Mouse (Mus musculus) hindbrain, postnatal 0 days (tissue): ENCODE measurements around the gene Atp5h. TPM values are rescaled to one million over a fixed set of nuclear protein-coding genes. Genes with fewer than 3 reads are reported as not detected.

Experiments
- ATAC-seq: fragments of 200-750 bp; cut with Nextera tagmentation; 2 replicates; pipeline ENCODE4 v1.8.0; 2017; ENCODE audit warnings: mild to moderate bottlenecking, moderate TSS enrichment, moderate library complexity
- DNase-seq: peaks from one replicate; pipeline ENCODE4 v3.0.0-alpha.2; 2015; ENCODE audit warnings: low spot score
- H3K27ac ChIP-seq: fragments of 300-500 bp; sonication (generic); 2 replicates; pipeline ENCODE4 v1.5.1; 2014; ENCODE audit warnings: mild to moderate bottlenecking
- H3K27me3 ChIP-seq: fragments of 300-500 bp; sonication (generic); 2 replicates; pipeline ENCODE4 v1.6.1; 2014; ENCODE audit warnings: low read length, mixed read lengths; ENCODE audit not compliant: insufficient read depth
- H3K36me3 ChIP-seq: fragments of 300-500 bp; sonication (generic); 2 replicates; pipeline ENCODE4 v1.6.1; 2014; ENCODE audit warnings: low read length, mixed read lengths; ENCODE audit not compliant: insufficient read depth
- H3K4me1 ChIP-seq: fragments of 300-500 bp; sonication (generic); 2 replicates; pipeline ENCODE4 v1.6.1; 2014; ENCODE audit warnings: antibody characterized with exemption, low read length, mixed read lengths; ENCODE audit not compliant: insufficient read depth
- H3K4me2 ChIP-seq: fragments of 300-500 bp; sonication (generic); 2 replicates; pipeline ENCODE4 v1.6.1; 2014; ENCODE audit warnings: low read depth, mild to moderate bottlenecking, low read length, moderate library complexity, mixed read lengths
- H3K4me3 ChIP-seq: fragments of 300-500 bp; sonication (generic); 2 replicates; pipeline ENCODE4 v1.5.1; 2014; ENCODE audit warnings: low read length
- H3K9ac ChIP-seq: fragments of 300-500 bp; sonication (generic); replicated peaks from 2 replicates; pipeline ENCODE4 v1.6.1; 2014; ENCODE audit warnings: mild to moderate bottlenecking, low read length, moderate library complexity, mixed read lengths
- H3K9me3 ChIP-seq: fragments of 300-500 bp; sonication (generic); 2 replicates; pipeline ENCODE4 v1.6.1; 2016; ENCODE audit warnings: low read length, mixed read lengths
- CTCF ChIP-seq: IDR thresholded peaks from 2 replicates; pipeline ENCODE4 v1.5.1; 2016; ENCODE audit warnings: antibody characterized with exemption, control low read depth, low read depth
- WGBS: fragments of 180-500 bp; shearing (Covaris S2); extraction: QIAGEN DNeasy Blood & Tissue Kit; methylation state at CpG from one replicate; pipeline ENCODE4 v1.1.7; 2014; 5-methylcytosine and 5-hydroxymethylcytosine counted together
- polyA plus RNA-seq: library from polyadenylated mRNA; unstranded; fragments of >200 nt; fragmentation: Nextera tagmentation; extraction: Ambion mirVana; gene quantifications from 2 replicates; pipeline ENCODE4 v1.2.1, GENCODE M21; 2015
- total RNA-seq: library from RNA; depleted of rRNA; stranded (reverse); fragments of >200 nt; gene quantifications from 2 replicates; pipeline ENCODE4 v1.2.3, GENCODE M21; 2014

The Atp5h gene
- total and polyA plus RNA-seq, 2 experiments from 2014 or later = 240 to 1,097 TPM

DNA sequence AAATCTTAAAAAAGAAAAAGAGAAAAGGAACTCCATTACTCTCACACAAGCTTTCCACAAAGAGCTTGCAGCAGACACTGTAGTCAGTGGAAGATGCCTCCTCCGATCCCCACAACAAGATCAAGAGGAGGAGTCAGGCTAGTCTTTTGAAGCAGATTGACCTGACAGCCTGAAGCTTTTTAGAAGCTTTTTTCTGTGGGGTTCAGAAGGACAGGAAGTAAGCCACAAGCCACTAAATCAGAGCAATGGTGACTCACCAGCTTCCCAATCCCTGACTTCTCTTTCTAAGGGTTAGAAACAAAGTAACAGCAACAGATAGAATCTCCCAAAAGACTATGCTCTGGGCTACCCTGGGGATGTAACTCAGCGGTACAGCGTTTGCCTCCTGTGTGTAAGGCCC is 19.6 kb upstream of the Atp5h start:
- DNase-seq = no peak
- TF ChIP-seq CTCF = no peak
- Histone ChIP-seq H3K36me3 (no peaks in the 10 kb centered on the region), H3K9me3 (no peaks in the 10 kb centered on the region), H3K27ac (no peak overlapping the region), H3K27me3 (no peaks in the 10 kb centered on the region), H3K9ac (no peak overlapping the region), H3K4me1 (peaks cover 10% of the 10 kb centered on the region), H3K4me2 (no peak overlapping the region), H3K4me3 (no peak overlapping the region)
- no peak for ATAC-seq
- WGBS = 90% methylated on average over 3 of the region's 3 CpGs

DNA sequence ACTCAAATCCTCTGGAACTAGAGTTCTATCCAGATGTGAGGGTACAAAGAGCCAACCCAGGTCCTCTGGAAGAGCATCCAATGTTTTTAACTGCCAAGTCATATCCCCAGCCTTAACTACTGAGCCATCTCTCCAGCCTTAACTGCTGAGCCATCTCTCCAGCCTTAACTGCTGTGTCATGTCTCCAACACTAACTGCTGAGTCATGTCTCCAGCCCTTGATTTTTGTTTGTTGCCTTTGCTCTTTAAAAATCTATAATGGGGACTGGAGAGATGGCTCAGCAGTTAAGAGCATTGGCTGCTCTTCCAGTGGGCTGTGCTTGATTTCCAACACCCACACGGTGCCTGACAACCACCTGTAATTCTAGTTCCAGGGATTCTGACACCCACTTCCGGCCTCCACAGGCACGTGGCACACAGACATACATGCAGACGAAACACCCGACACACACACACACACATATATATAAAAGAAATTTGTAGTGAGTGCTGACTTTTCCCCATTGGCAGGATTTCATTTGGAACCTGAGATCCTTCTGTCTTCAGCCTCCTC is 17.9 kb upstream of the Atp5h start:
- H3K36me3 ChIP-seq = no peaks in the 10 kb centered on the region
- H3K4me1 ChIP-seq = peaks cover 10% of the 10 kb centered on the region
- no peak for ATAC-seq
- no peak overlapping the region for H3K27ac ChIP-seq
- no peak overlapping the region for H3K4me2 ChIP-seq
- no peak overlapping the region for H3K9ac ChIP-seq
- no peak for TF ChIP-seq CTCF
- WGBS = 82% methylated on average over 5 of the region's 5 CpGs
- no peak overlapping the region for H3K4me3 ChIP-seq
- no peaks in the 10 kb centered on the region for H3K9me3 ChIP-seq
- no peak for DNase-seq
- H3K27me3 ChIP-seq = no peaks in the 10 kb centered on the region

DNA sequence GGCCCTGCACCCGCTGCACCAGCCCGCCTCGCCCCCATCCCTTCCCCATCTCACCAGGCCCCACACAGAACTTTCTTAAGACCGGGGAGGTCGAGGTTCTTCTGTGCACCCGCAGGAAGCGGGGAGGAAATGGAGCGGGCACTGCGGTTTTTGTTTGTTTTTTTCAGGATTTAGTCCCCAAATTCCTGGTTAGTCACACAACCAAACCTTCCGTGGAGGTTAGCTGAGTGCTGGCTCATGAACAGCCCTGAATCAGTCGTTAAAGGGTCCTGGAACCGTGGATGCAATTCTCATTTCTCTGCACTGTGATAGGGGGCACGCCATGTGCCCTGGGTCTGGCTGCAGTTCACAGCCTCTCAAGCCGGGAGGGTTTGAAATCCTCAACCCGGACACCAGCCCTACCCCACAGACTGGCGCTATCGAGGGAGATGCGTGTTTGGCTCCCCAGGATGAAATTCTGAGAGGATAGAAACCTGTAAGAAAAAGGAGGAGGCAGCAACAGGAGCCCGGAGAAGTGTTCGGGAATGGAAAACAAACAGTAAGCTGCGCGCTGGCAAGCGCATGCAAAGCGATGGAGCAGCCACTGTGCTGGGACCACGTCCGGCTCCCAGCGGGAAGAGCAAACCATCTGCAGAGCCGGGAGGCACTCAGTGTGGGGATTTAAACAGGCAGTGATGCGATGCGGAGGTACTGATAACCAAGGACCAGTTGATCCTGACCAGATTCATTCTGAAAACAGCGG is 16.0 kb upstream of the Atp5h start:
- H3K9me3 ChIP-seq = no peaks in the 10 kb centered on the region
- no peak overlapping the region for H3K27ac ChIP-seq
- H3K9ac ChIP-seq = peak overlapping the region; percentile 19; the same call in 1 of the 2 replicates
- peak overlapping the region; percentile 26 for H3K4me3 ChIP-seq
- ATAC-seq (peak; percentile 42; the same call in 1 of the 2 replicates), DNase-seq (peak; percentile 59)
- no peaks in the 10 kb centered on the region for H3K27me3 ChIP-seq
- WGBS = 5% methylated on average over 31 of the region's 31 CpGs
- peaks cover 19% of the 10 kb centered on the region; the same call in 1 of the 2 replicates for H3K36me3 ChIP-seq
- no peak for TF ChIP-seq CTCF
- H3K4me1 ChIP-seq = peaks cover 10% of the 10 kb centered on the region
- H3K4me2 ChIP-seq = peak overlapping the region; percentile 65

DNA sequence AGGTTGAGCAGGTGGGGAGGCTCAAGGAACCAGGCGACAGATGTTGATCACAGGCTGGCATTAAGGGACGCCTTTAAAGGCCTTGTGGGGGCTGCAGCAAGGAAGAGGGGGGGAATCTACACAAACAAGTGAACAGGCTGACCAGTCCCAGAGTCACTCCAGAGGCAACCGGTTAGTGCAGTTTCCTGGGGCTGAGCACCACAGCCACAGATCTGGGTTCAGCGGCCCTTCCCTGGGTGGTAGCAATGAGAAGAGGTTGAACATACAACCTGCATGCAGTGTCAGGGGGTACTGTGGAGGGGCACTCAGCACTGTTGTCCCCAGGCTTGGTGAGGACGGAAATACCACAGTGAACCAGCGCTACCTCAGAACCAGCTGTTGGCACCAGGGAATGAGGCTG is 13.6 kb upstream of the Atp5h start:
- Histone ChIP-seq H3K27me3 (no peaks in the 10 kb centered on the region), H3K4me1 (peaks cover 10% of the 10 kb centered on the region), H3K9ac (no peak overlapping the region), H3K4me2 (no peak overlapping the region), H3K4me3 (no peak overlapping the region), H3K9me3 (no peaks in the 10 kb centered on the region), H3K27ac (no peak overlapping the region), H3K36me3 (peaks cover 36% of the 10 kb centered on the region)
- no peak for ATAC-seq
- 85% methylated on average over 6 of the region's 6 CpGs for WGBS
- no peak for DNase-seq
- no peak for TF ChIP-seq CTCF

DNA sequence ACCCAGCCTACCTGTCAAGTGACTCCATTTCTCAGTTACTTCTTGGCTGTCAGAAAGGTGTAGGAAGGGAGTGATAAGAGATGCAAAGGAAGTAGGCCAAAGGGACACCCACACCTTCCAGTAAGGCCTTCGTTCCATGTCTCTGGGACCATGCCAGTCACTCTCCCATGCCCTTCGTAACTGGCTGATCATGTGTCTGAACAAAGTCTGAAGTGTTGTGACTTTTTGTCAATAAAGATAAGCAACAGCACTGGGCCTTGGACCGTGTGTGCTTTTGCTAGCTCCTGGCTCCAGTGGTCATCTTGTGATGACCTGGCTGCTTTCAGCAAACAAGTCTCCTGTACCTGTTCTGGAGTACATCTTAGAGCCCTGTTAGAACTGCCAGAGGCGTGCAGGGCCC is 13.1 kb upstream of the Atp5h start:
- WGBS = 85% methylated on average over 4 of the region's 4 CpGs
- no peaks in the 10 kb centered on the region for H3K27me3 ChIP-seq
- peaks cover 10% of the 10 kb centered on the region for H3K4me1 ChIP-seq
- DNase-seq (no peak), ATAC-seq (no peak)
- H3K4me3 ChIP-seq = no peak overlapping the region
- no peak for TF ChIP-seq CTCF
- no peak overlapping the region for H3K4me2 ChIP-seq
- peaks cover 36% of the 10 kb centered on the region for H3K36me3 ChIP-seq
- H3K9ac ChIP-seq = no peak overlapping the region
- no peak overlapping the region for H3K27ac ChIP-seq
- no peaks in the 10 kb centered on the region for H3K9me3 ChIP-seq

DNA sequence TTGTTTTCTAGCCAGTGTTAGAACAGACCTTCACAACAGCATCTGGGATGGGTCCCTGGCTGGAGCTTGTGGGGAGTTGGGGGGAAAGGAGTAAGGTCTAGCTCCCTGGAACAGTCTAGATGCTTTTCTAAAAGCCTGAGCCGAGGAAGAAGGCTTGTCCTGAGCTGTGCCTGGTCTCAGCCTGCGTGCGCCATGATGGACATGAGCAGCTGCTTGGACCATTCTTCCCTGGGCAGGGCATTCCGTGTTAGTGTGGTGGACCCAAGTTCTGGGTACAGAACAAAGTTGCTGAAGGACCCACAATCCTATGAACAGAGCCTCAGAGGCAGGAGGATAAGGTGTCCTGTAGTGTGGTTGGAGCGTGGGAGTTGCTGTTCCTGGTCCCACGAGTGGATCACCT is 10.8 kb upstream of the Atp5h start:
- no peaks in the 10 kb centered on the region for H3K27me3 ChIP-seq
- 95% methylated on average over 6 of the region's 6 CpGs for WGBS
- H3K36me3 ChIP-seq = peaks cover 47% of the 10 kb centered on the region
- H3K9ac ChIP-seq = no peak overlapping the region
- no peak overlapping the region for H3K27ac ChIP-seq
- peaks cover 2% of the 10 kb centered on the region; the same call in 1 of the 2 replicates for H3K4me1 ChIP-seq
- no peak for TF ChIP-seq CTCF
- DNase-seq (no peak), ATAC-seq (no peak)
- no peaks in the 10 kb centered on the region for H3K9me3 ChIP-seq
- no peak overlapping the region for H3K4me2 ChIP-seq
- no peak overlapping the region for H3K4me3 ChIP-seq

DNA sequence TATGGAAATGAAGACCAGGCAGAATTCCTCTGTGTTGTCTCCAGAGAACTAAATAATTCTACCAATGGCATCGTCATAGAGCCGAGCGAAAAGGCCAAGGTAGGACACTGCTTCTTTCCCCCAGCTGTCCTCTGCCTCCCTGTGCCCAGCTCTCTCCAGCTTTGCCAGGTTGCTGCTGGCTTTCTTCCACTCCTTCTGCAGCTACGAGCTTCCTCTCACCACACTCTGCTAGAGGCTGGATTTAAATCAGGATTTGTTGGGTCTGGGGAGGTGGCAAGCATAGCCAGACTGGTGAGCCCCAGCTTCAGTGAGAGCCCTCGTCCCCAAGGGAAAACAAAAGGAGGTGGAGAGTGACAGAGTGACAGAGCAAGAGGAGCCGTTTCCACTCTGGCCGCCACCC is 9.5 kb upstream of the Atp5h start:
- H3K27me3 ChIP-seq = no peaks in the 10 kb centered on the region
- no peak for ATAC-seq
- H3K4me1 ChIP-seq = no peaks in the 10 kb centered on the region
- no peaks in the 10 kb centered on the region for H3K9me3 ChIP-seq
- H3K36me3 ChIP-seq = peaks cover 53% of the 10 kb centered on the region
- no peak overlapping the region for H3K4me3 ChIP-seq
- no peak overlapping the region for H3K4me2 ChIP-seq
- TF ChIP-seq CTCF = no peak
- H3K27ac ChIP-seq = no peak overlapping the region
- no peak for DNase-seq
- no peak overlapping the region for H3K9ac ChIP-seq
- WGBS = 77% methylated on average over 7 of the region's 7 CpGs
